Mouse (Mus musculus): ENCODE results near the gene Zfp978. TPM values are rescaled to one million over a fixed set of nuclear protein-coding genes. Genes with fewer than 3 reads are reported as not detected.
"Not testable (repeated sequence)": the region's sequence is repeated elsewhere in the genome, so short reads cannot be mapped to it uniquely, and the experiment has no call there.

Gene Zfp978
- polyA plus RNA-seq (2014; fragmentation: Nextera tagmentation; extraction: Ambion mirVana), result 0.26 TPM in 1 of 2 replicates, not detected in the other

DNA sequence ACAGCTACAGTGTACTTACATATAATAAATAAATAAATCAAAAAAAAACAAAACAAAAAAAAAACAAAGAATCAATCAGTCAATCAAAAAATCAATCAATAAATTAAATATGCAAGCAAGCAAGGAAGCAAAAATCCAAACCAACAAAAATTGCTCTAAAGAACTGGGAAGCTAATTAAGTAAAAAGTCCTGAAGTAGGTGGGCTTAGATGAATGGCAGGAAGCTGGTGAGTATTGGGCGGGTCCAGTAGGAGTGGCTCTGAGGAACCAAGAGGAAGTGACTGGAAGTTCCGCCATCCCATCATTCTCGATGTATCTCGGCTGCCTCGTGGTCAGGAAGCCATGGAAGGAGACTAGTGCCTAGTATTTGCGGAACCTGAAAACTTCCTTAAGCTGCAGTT is at the start of gene Zfp978:
Gene Zfp978 (plus strand): TSS at position 301 of the 400 bp plus-strand sequence.
- not testable (repeated sequence) for H3K27me3 ChIP-seq (ENCODE audit: control insufficient read depth, insufficient read depth, low read length); H3K36me3 ChIP-seq (ENCODE audit: control insufficient read depth, insufficient read depth, low read length); H3K4me1 ChIP-seq (ENCODE audit: control insufficient read depth, insufficient read depth, low read length); ATAC-seq (ENCODE audit: insufficient number of reproducible peaks, insufficient read depth, low FRiP score, low read depth); H3K4me2 ChIP-seq (replicated peaks; ENCODE audit: low read depth, low read length); H3K27ac ChIP-seq (ENCODE audit: low read length); H3K9me3 ChIP-seq (ENCODE audit: control insufficient read depth, low read depth, low read length); H3K9ac ChIP-seq (replicated peaks; ENCODE audit: low read depth, low read length); H3K4me3 ChIP-seq (ENCODE audit: low read depth, low read length)
- WGBS, result no CpG with 5 or more reads among the region's 6 CpGs

DNA sequence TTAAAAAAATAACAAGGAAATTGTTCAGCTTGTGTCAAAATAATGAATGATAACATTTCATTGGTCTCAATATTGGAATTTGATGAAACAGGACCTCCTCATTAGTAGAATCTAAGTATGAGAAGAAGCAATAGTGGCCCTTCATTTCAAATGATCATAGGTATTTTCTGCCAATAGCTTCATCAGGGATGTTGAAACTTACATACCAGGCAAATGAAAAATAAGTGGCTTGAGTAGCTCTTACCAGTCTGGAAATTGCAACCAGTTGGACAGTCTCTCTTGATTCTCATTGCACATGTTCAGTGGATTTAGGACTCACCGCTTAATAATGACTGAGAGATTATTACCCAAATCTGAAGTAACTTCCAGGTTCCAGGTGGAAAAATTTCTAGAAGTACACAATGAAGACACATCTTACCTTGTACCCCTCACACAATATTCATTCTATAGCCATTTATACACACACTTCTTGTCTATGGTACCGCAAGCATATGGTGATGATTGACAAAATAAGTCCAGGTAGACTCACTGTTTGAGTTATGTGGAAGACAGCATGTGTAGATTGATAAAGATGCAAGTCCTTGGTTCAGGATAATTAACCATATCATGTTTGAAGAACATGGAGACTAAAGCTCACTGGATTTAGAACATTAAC is 25.9 kb upstream of the Zfp978 start:
- ATAC-seq (ENCODE audit: insufficient number of reproducible peaks, insufficient read depth, low FRiP score, low read depth); H3K27ac ChIP-seq (ENCODE audit: low read length); H3K4me1 ChIP-seq (ENCODE audit: control insufficient read depth, insufficient read depth, low read length); H3K4me2 ChIP-seq (replicated peaks; ENCODE audit: low read depth, low read length); H3K4me3 ChIP-seq (ENCODE audit: low read depth, low read length); H3K9ac ChIP-seq (replicated peaks; ENCODE audit: low read depth, low read length); H3K36me3 ChIP-seq (ENCODE audit: control insufficient read depth, insufficient read depth, low read length); H3K27me3 ChIP-seq (ENCODE audit: control insufficient read depth, insufficient read depth, low read length): not testable (repeated sequence)
- 91% methylated on average over 2 of the region's 2 CpGs for WGBS
- peaks cover 50% of the 10 kb centered on the region for H3K9me3 ChIP-seq (ENCODE audit: control insufficient read depth, low read depth, low read length)

DNA sequence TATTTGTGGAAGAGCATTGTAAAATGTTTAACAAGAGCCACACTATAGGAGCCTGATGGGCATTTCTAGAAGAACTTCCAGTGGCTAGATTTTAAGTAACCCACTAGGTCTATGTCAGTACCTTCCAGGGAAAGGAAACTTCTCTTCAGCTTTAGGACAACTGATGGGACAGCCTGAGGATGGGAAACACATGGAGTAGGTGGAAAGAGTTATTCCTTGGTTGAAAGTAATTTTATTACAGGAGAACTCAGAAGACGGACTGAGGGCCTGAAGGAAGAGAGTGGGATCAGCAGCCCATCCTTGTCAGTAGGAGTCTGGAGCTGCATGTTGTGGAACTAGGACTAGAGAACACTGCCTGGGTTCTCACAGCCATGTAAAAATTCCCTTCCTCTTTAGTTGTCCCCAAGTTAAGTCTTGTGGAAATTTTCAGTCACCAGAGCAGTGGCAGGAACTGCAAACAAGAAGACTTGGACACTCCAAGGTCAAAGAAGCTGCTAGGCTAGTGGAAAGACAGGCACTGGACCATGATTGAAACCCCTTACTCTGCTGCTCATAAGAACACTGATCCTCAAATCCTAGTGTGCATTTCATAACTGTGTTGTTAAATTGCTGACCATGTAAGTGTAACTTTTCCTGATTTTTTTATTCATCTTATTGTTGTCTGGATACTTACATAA is 25.3 kb upstream of the Zfp978 start:
- peak; percentile 36 for ATAC-seq (ENCODE audit: insufficient number of reproducible peaks, insufficient read depth, low FRiP score, low read depth)
- not testable (repeated sequence) for H3K36me3 ChIP-seq (ENCODE audit: control insufficient read depth, insufficient read depth, low read length); H3K27me3 ChIP-seq (ENCODE audit: control insufficient read depth, insufficient read depth, low read length); H3K4me2 ChIP-seq (replicated peaks; ENCODE audit: low read depth, low read length); H3K27ac ChIP-seq (ENCODE audit: low read length); H3K4me1 ChIP-seq (ENCODE audit: control insufficient read depth, insufficient read depth, low read length); H3K9ac ChIP-seq (replicated peaks; ENCODE audit: low read depth, low read length); H3K4me3 ChIP-seq (ENCODE audit: low read depth, low read length)
- H3K9me3 ChIP-seq (ENCODE audit: control insufficient read depth, low read depth, low read length), result peaks cover 51% of the 10 kb centered on the region
- WGBS, result 40% methylated on average over 1 of the region's 1 CpGs

DNA sequence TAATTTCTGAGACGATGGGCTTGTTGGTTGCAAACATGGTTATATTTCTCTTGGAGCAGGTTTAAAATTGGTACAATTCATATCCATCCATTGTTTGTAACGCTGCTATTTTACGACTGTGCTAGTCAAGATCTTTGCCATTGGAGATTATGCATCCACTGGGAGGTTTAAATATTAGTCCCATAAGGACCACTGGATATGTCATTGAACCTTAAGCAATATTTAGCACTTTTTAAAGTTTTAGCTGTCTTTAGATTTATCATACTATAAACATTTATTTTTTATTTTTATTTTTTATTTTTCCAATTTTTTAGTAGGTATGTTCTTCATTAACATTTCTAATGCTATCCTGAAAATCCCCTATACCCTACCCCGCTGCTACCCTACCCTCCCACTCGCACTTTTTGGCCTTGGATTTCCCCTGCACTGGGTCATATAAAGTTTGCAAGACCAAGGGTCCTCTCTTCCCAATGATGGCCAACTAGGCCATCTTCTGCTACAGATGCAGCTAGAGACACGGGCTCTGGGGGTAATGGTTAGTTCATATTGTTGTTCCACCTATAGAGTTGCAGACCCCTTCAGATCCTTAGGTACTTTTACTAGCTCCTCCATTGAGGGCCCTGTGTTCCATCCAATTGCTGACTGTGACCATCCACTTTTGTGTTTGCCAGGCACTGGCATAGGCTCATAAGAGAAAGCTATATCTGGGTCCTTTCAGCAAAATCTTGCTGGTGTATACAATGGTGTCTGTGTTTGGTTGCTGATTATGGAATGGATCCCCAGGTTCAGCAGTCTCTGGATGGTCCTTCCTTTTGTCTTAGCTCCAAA is 24.5 kb upstream of the Zfp978 start:
- not testable (repeated sequence) for H3K9ac ChIP-seq (replicated peaks; ENCODE audit: low read depth, low read length); H3K36me3 ChIP-seq (ENCODE audit: control insufficient read depth, insufficient read depth, low read length); H3K4me1 ChIP-seq (ENCODE audit: control insufficient read depth, insufficient read depth, low read length); H3K4me2 ChIP-seq (replicated peaks; ENCODE audit: low read depth, low read length); H3K27me3 ChIP-seq (ENCODE audit: control insufficient read depth, insufficient read depth, low read length); H3K4me3 ChIP-seq (ENCODE audit: low read depth, low read length); H3K27ac ChIP-seq (ENCODE audit: low read length)
- peaks cover 51% of the 10 kb centered on the region for H3K9me3 ChIP-seq (ENCODE audit: control insufficient read depth, low read depth, low read length)
- ATAC-seq (ENCODE audit: insufficient number of reproducible peaks, insufficient read depth, low FRiP score, low read depth), result peak; percentile 53; the same call in 1 of the 2 replicates
- 64% methylated on average over 6 of the region's 6 CpGs for WGBS

DNA sequence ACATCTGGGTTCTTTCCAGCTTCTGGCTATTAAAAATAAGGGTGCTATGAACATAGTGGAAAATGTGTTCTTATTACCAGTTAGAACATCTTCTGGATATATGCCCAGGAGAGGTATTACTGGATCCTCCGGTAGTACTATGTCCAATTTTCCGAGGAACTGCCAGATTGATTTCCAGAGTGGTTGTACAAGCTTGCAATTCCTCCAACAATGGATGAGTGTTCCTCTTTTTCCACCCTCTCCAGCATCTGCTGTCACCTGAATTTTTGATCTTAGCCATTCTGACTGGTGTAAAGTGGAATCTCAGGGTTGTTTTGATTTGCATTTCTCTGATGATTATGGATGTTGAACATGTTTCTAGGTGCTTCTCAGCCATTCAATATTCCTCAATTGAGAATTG is 23.6 kb upstream of the Zfp978 start:
- not testable (repeated sequence) for H3K9ac ChIP-seq (replicated peaks; ENCODE audit: low read depth, low read length); ATAC-seq (ENCODE audit: insufficient number of reproducible peaks, insufficient read depth, low FRiP score, low read depth); H3K4me2 ChIP-seq (replicated peaks; ENCODE audit: low read depth, low read length); H3K4me3 ChIP-seq (ENCODE audit: low read depth, low read length); H3K27ac ChIP-seq (ENCODE audit: low read length); H3K36me3 ChIP-seq (ENCODE audit: control insufficient read depth, insufficient read depth, low read length); H3K4me1 ChIP-seq (ENCODE audit: control insufficient read depth, insufficient read depth, low read length); H3K27me3 ChIP-seq (ENCODE audit: control insufficient read depth, insufficient read depth, low read length)
- peaks cover 51% of the 10 kb centered on the region for H3K9me3 ChIP-seq (ENCODE audit: control insufficient read depth, low read depth, low read length)
- WGBS, result 84% methylated on average over 2 of the region's 2 CpGs

DNA sequence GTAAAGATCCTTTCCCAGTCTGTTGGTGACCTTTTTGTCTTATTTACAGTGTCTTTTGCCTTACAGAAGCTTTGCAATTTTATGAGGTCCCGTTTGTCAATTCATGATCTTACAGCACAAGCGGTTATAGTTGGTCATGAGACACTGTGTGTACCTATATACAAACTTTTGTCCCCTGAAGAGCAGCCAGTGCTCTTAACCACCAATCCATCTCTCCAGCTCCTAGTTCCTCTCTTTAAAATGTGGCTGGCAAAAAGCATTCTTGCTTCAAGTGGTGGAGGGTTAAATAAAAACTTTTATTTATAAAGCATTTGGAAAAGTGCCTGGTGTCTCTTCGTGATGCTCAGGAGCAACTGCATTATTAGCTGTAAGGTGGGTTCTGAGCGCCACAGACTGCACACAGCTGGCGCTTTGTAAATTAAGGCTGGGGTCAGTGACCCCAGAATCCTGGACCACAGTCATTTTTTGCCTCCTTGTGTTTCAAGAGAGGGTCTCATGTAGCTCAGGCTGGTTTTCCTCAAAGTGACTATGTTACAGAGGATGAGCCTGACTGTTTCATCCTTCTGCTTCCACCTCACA is 23.0 kb upstream of the Zfp978 start:
- Histone ChIP-seq H3K4me2 (replicated peaks; ENCODE audit: low read depth, low read length) (no peak overlapping the region), H3K9me3 (ENCODE audit: control insufficient read depth, low read depth, low read length) (peaks cover 54% of the 10 kb centered on the region), H3K36me3 (ENCODE audit: control insufficient read depth, insufficient read depth, low read length) (no peaks in the 10 kb centered on the region), H3K4me3 (ENCODE audit: low read depth, low read length) (no peak overlapping the region), H3K27ac (ENCODE audit: low read length) (no peak overlapping the region), H3K27me3 (ENCODE audit: control insufficient read depth, insufficient read depth, low read length) (no peaks in the 10 kb centered on the region), H3K4me1 (ENCODE audit: control insufficient read depth, insufficient read depth, low read length) (no peaks in the 10 kb centered on the region), H3K9ac (replicated peaks; ENCODE audit: low read depth, low read length) (no peak overlapping the region)
- ATAC-seq (ENCODE audit: insufficient number of reproducible peaks, insufficient read depth, low FRiP score, low read depth), result peak; percentile 62
- 73% methylated on average over 5 of the region's 5 CpGs for WGBS

DNA sequence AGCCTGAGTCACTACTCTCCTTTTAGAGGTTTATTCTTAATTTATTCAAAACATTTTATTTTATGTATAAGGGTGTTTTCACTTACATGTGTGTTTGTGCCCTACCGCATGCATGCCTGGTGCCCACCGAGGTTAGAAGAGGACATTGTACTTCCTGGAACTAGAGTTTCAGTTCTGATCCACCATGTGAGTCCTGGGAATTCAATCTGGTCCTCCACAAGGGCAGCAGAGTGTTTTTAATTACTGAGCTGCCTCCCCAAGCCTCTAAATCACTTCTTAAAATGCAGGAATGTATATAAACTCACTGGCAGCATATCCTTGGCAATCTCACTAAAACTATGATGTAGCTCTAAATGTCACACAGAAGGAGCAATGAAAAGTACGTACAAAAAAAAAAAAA is 22.4 kb upstream of the Zfp978 start:
- H3K4me3 ChIP-seq (ENCODE audit: low read depth, low read length); H3K4me2 ChIP-seq (replicated peaks; ENCODE audit: low read depth, low read length); H3K9ac ChIP-seq (replicated peaks; ENCODE audit: low read depth, low read length); ATAC-seq (ENCODE audit: insufficient number of reproducible peaks, insufficient read depth, low FRiP score, low read depth); H3K4me1 ChIP-seq (ENCODE audit: control insufficient read depth, insufficient read depth, low read length); H3K36me3 ChIP-seq (ENCODE audit: control insufficient read depth, insufficient read depth, low read length); H3K27ac ChIP-seq (ENCODE audit: low read length); H3K27me3 ChIP-seq (ENCODE audit: control insufficient read depth, insufficient read depth, low read length): not testable (repeated sequence)
- WGBS, result 88% methylated on average over 3 of the region's 3 CpGs
- H3K9me3 ChIP-seq (ENCODE audit: control insufficient read depth, low read depth, low read length), result peaks cover 60% of the 10 kb centered on the region

DNA sequence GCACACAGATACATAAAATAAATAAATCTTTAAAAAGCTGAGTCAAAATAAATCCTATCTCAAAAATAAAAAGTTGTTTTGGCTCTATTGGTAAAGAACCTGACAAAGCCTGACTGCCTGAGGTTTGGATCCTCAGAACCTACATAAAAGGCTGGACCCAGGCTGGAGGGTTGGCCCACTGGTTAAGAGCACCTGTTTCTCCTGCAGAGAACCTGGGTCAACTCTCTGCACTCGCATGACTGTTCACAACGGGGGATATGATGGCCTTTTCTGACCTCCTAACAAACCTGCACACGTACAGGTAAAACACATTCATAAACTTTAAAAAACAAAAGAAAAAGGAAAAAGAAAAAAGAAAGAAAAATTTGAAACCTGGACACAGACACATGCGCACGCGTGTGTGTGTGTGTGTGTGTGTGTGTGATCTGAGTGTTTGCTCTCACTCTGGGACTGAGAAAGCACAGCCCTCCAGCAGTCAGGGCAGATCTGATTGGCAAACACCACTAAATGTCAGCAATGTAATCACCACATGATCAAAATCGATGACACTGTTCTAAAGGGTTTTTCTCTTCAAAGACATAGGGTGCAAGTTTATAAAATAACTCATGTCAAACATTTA is 21.4 kb upstream of the Zfp978 start:
- not testable (repeated sequence) for H3K9ac ChIP-seq (replicated peaks; ENCODE audit: low read depth, low read length); H3K36me3 ChIP-seq (ENCODE audit: control insufficient read depth, insufficient read depth, low read length); H3K27ac ChIP-seq (ENCODE audit: low read length); H3K27me3 ChIP-seq (ENCODE audit: control insufficient read depth, insufficient read depth, low read length); ATAC-seq (ENCODE audit: insufficient number of reproducible peaks, insufficient read depth, low FRiP score, low read depth); H3K4me2 ChIP-seq (replicated peaks; ENCODE audit: low read depth, low read length); H3K4me3 ChIP-seq (ENCODE audit: low read depth, low read length); H3K4me1 ChIP-seq (ENCODE audit: control insufficient read depth, insufficient read depth, low read length)
- 69% methylated on average over 7 of the region's 7 CpGs for WGBS
- peaks cover 60% of the 10 kb centered on the region for H3K9me3 ChIP-seq (ENCODE audit: control insufficient read depth, low read depth, low read length)

Measured in stomach, embryonic 14.5 days (tissue).